Mouse (Mus musculus): ENCODE results near the gene Sytl3.
"Not testable (repeated sequence)": the region's sequence is repeated elsewhere in the genome, so short reads cannot be mapped to it uniquely, and the experiment has no call there.

Sytl3 gene

DNA sequence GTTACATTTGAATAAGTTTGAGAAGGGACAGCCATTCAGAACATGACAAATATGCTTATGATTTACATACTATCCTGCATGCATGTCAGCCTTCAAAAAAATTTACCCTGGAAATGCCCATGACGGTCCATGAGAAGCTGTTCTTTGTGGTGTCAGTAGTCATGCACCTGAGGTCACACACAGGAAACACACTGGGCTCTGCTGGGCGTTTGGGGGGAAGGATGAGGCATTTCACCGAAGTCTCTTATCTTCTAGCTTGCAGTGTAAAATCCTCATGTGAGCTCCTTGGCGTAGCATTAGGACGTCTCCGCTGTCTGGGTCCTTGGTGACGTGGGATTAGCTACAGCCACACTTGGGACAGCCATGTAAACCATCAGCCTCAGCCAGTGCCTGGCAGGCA, at the start of gene Sytl3:
Gene Sytl3 (plus strand): TSS at position 293 of the 400 bp plus-strand sequence.
- DNase-seq: not testable (repeated sequence)

DNA sequence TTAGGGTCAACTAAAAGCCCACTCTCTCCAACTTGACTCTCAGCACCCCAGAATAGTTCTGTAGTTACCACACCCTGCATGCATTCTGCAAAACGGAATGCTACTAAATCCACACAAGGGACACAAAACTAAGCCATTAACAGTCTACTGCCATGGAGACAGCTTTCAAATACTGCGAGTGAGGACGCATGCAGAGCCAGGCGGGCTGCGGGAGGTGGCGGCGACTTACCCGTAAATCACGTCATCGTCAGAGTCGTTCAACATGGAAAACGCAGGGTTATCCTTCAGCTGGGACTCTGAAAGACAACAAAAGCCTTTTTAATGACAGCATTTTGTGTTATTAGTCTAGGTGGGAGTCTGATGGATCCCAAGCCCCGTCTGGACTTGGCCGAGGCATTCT, 45.4 kb upstream of the Sytl3 start:
- not testable (repeated sequence) for DNase-seq

- not testable (repeated sequence) for DNase-seq
Measured at GRCm38 (mm10) chr17:6614316-6614715, 44.6 kb upstream of the Sytl3 start.

DNA sequence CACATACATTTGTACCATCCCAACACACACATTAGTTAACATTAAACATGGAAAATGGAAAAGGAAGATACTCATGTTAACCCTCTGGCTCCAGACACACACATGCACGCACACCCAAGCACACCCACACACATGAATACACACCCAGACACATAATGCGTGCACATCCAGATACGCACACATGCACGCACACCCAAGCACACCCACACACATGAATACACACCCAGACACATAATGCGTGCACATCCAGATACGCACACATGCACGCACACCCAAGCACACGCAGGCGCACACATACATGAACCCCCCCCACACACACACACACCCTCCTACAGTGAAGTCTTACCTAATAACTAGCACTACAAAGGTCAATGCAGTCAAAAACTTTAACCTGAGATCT, 42.2 kb upstream of the Sytl3 start:
- DNase-seq: not testable (repeated sequence)

- DNase-seq: not testable (repeated sequence)
Measured at GRCm38 (mm10) chr17:6617689-6618400, 41.0 kb upstream of the Sytl3 start.

DNA sequence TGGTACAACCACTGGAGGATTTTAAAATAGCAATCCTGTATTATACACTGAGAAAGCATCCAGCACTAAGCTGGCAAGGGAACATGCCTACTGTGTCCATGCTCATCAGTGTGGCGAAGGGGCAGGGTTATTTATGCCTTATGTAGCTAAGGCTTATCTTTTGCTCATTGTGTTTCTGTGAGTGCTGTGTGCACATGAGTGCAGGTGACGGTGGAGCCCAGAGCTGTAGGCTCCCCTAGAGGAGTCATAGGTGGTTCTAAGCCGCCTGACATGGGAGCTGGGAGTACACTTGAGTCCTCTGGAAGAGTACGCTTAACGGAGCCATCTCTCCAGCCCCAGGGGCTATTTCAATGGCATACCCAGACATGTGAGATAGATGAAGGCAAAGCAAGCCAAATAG, 39.6 kb upstream of the Sytl3 start:
- peak in 1 of 2 experiments; percentile 54 for DNase-seq

DNA sequence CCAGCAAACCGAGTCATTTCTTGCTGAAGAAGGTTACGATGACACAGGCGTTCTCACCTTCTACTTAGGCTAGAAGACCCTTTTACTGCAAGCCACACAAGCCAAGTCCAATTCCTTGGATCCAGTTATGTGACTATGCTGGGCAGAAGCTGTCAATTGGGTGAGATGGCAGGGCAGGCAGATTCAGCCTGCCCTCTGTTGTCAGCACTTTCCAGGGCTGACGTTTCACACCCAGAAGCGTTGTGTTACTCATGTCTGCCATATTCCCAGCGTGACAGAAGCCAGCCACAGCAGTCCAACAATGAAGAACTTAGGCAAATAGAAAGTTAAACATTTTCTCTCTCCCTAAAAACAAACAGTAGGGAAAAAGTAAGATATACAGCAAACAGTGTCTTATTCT, 38.9 kb upstream of the Sytl3 start:
- DNase-seq: not testable (repeated sequence)

GRCm38 (mm10) chr17:6620730-6621451, 38.0 kb upstream of the Sytl3 start:
- DNase-seq: peak; percentile 63 to 66

DNA sequence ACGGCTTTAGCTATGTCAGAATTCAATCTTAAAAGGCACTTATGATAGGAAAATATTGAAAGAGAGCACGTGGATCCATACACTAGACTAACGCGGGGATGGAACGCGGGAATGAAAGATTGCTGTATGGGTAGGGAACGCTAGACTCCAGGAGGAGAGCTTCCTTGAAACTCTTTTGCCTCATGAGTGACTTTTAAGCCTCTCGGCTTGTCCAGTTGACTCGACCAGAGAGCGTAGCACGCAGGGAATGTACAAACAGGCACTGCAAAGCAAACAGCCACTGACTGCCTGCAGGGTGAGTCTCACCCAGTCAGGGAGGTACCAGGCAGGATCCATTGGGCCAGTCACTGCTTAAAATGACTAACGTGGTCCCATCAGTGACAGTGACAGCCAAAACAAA, 36.9 kb upstream of the Sytl3 start:
- not testable (repeated sequence) for DNase-seq

DNA sequence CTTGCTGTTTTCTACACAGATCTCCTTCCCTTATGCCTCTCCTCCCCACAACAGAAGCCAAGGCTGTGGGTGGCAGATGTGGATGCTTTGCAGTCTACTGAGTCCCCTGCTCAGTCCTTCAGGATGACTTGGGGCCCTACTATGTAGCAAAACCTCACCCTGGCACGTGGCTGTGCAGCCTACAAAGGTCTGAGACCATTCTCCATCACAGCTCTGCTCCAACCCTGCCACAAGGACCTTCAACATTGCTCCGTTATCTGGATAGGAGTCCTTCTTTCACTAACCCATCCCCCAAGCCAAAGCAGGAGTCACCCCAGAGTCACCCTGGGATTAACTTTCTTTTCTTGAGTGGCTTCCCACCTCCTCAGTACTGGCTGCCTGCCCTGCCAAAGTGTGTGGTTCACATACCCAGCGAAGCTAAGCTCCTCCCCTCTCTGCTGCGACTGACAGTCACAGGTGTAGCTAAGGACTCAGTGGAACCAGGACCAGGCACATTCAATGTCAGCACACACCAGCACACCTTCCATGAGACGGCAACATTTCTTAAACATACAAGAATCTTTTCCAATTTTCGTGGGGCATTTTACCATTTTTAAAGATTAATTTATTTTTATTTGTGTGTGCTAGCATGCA, 33.9 kb upstream of the Sytl3 start:
- not testable (repeated sequence) for DNase-seq

DNA sequence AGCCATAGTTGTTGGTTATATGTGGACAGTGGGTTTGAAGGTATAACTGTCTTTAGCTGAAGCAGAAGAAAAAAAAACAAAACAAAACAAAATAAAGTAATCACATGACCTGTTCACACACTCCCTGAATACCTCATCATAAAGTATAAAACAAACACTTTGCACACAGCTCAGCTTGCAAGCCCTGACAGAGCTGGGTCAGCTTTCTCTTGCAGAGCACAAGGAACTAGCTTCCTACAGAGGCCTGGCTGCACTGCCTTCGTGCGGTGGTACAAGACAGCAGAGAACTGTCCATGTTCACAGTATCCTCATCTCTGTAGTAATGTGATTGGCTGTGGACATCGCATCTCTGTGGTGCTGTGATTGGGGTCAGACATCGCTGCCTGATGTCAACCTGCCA, 28.5 kb upstream of the Sytl3 start:
- not testable (repeated sequence) for DNase-seq

GRCm38 (mm10) chr17:6632850-6633249, 26.0 kb upstream of the Sytl3 start:
- not testable (repeated sequence) for DNase-seq

DNA sequence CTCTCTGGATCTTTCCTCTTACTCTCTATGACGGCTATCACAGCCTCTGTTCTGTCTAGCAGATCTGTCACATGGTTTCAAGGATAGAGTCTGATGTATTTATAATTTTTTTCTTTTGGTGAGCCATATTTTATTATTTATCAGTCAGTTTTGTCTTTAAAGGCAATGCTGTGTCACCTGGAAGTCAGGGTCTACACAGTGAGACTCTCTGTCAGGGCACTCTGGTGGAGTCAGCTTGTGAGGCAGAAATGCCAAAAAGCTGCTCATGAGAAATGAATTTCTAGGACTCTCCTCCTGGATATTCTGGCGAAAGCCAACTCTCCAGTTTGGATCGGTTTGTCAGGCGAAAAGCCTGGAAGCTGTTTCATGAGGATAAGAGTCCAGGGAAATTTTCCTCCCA, 23.1 kb upstream of the Sytl3 start:
- not testable (repeated sequence) for DNase-seq

DNA sequence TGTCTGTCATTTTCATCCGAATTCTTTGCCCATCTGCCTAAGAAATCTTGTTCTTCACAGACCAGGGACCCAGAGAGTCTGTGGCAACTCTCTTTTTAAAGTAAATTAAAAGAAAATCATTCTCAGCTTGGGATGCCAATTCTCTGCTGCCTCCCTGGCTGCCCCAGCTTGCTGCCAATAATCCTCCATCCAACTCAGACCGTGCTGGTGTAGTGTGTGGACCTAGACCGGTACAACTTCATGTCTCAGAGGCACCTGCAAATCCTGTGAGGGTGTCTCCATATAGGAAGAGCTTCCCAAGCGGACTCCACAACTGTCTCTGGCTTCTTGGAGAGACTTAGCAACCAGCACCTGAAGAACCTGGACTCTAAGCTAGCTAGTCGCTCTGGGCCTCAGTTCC, 22.0 kb upstream of the Sytl3 start:
- no peak for DNase-seq

- DNase-seq: not testable (repeated sequence)
Measured at GRCm38 (mm10) chr17:6637434-6637833, 21.5 kb upstream of the Sytl3 start.

DNA sequence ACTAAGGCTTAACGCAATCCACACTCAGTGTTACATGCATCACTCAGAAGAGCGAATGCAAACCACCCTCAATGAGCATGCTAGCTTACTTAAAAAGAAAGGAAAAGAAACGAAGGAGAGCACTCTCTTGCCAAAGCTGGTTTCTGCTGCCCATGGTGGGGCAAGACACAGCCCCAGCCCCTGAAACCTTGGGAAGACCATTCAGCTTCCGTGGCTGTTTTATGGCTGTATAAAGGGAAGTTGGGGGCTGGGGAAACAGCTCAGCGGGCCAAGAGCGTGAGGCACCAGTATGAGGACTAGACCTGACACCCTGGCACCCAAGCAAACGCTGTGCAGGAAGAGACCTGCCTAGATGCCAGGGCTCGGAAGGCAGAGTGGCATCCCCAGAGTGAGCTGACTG, 20.4 kb upstream of the Sytl3 start:
- not testable (repeated sequence) for DNase-seq

GRCm38 (mm10) chr17:6639486-6639885, 19.4 kb upstream of the Sytl3 start:
- DNase-seq: not testable (repeated sequence)

GRCm38 (mm10) chr17:6640044-6640637, 18.8 kb upstream of the Sytl3 start:
- not testable (repeated sequence) for DNase-seq

GRCm38 (mm10) chr17:6640771-6641429, 18.0 kb upstream of the Sytl3 start:
- not testable (repeated sequence) for DNase-seq

- DNase-seq: not testable (repeated sequence)
Measured at GRCm38 (mm10) chr17:6644210-6644609, 14.7 kb upstream of the Sytl3 start.

DNA sequence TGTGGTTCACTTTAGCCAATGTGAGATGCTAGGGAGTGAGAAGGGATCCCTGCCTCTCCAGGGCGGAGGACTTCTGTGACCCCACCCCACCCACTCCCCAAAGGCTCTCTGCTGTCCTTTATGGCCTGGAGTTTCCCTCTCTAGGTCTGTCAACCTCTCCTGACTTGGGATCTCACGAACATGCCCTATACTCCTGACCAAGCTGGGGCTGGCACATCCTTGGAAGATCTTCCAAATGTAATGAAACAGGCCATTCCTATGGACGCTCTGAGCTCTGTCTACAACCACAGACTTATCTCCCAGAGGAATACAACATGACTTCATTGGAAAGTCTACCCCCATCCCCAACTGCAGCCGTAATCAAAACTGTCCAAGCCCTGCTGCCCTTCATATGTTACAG, 14.2 kb upstream of the Sytl3 start:
- not testable (repeated sequence) for DNase-seq

DNA sequence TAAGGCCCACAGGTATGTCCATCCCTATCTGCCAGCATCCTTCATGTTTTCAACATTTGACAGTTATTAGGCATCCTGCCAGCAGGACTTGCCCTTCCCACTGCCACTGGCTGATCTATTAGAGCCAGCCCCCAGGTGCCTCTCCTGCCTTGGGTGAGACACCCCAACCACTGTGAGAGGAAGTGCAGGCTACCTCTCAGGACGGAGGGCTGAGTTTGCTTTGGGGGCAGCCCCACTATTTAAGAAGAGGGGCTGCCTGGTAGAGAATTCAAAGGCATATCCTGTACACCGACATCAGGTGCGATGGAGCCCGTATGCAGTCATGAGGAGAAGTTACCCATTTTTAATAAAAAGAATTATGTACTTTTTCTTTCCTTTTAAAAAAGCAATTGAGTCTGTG, 13.2 kb upstream of the Sytl3 start:
- not testable (repeated sequence) for DNase-seq

- DNase-seq: not testable (repeated sequence)
Measured at GRCm38 (mm10) chr17:6646841-6647240, 12.1 kb upstream of the Sytl3 start.

Measured in cerebellum, adult 18-20 months (tissue).